Mouse (Mus musculus): ENCODE measurements around the gene Arl14. TPM values are rescaled to one million over a fixed set of nuclear protein-coding genes. Genes with fewer than 3 reads are reported as not detected.
"Not testable (repeated sequence)": the region's sequence is repeated elsewhere in the genome, so short reads cannot be mapped to it uniquely, and the experiment has no call there.

The Arl14 gene
- polyA plus RNA-seq, 1 experiment from 2014 or later, result 1.1 TPM

GRCm38 (mm10) chr3:69239246-69239645 lies 17.0 kb downstream of the Arl14 start:
- Histone ChIP-seq H3K4me3 (no peak overlapping the region), H3K4me1 (no peaks in the 10 kb centered on the region), H3K4me2 (no peak overlapping the region), H3K36me3 (no peaks in the 10 kb centered on the region), H3K27me3 (no peaks in the 10 kb centered on the region), H3K9ac (no peak overlapping the region), H3K27ac (no peak overlapping the region), H3K9me3 (no peaks in the 10 kb centered on the region)
- 75% methylated on average over 5 of the region's 5 CpGs for WGBS
- no peak for ATAC-seq (ENCODE audit: borderline replicate concordance, extremely low read depth, low FRiP score, low TSS enrichment)

DNA sequence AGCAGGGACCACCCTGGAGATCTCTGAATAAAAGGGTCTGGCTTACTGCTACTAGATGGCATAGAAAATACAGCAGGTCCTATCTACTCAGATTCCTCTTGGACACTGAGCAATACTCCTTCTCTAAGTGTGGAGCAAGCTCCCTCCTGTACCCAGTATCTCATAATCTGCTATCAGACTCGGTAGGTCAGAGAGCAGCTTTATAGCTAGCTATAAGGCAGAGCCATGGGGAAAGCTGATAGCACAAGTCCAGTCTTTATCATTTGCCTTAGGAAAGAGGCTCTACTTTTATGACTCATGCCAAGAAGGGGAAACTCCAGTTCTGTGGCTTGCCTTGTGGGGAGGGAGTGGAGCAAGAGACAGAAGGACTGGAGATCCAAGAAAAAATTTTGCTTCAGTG lies 18.8 kb downstream of the Arl14 start:
- H3K4me1 ChIP-seq, result no peaks in the 10 kb centered on the region
- H3K27me3 ChIP-seq, result no peaks in the 10 kb centered on the region
- H3K27ac ChIP-seq, result no peak overlapping the region
- no peak overlapping the region for H3K4me3 ChIP-seq
- no peak overlapping the region for H3K9ac ChIP-seq
- WGBS, result 79% methylated on average over 1 of the region's 1 CpGs
- ATAC-seq (ENCODE audit: borderline replicate concordance, extremely low read depth, low FRiP score, low TSS enrichment), result no peak
- no peaks in the 10 kb centered on the region for H3K36me3 ChIP-seq
- no peak overlapping the region for H3K4me2 ChIP-seq
- H3K9me3 ChIP-seq, result no peaks in the 10 kb centered on the region

DNA sequence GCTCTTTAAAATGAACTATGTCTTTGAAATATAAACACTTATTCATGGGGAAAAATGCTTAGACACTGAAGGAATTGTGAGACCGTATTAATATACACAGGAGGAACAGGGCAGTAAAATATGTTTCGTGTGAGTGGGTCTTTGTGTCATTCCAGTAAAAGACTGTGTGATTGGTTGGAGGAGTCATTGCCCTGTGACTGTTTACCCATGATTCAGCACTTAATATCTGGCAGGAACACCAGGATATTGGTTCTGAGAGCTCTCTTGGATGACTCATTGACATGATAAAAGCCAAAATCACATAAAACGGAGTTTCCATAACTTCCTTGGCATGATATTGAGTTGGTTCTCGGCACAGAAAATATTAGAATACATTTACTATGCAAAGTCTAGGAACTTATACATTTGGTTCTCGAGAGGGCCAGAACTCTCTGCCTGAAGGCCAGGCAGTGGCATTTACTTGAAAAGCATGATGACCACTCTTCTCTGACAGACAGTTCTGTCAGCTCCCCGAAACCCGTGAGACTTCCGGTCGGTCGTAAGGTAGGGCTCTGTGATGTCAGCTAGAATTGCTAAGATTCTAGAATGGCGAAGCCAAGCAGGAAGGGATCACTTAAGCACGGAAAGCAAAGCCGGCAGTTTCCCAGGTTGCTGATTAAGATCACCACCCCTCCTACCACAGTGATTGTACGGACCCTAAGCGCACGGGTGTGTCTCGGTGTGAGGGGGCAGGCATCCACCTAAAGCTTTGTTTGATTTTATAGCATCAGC lies 31.1 kb downstream of the Arl14 start:
- Histone ChIP-seq H3K9me3 (no peaks in the 10 kb centered on the region), H3K27ac (no peak overlapping the region), H3K4me1 (no peaks in the 10 kb centered on the region), H3K4me2 (no peak overlapping the region), H3K36me3 (no peaks in the 10 kb centered on the region), H3K9ac (no peak overlapping the region), H3K4me3 (no peak overlapping the region), H3K27me3 (no peaks in the 10 kb centered on the region)
- 75% methylated on average over 17 of the region's 17 CpGs for WGBS
- no peak; the same call in 1 of the 2 replicates for ATAC-seq (ENCODE audit: borderline replicate concordance, extremely low read depth, low FRiP score, low TSS enrichment)

DNA sequence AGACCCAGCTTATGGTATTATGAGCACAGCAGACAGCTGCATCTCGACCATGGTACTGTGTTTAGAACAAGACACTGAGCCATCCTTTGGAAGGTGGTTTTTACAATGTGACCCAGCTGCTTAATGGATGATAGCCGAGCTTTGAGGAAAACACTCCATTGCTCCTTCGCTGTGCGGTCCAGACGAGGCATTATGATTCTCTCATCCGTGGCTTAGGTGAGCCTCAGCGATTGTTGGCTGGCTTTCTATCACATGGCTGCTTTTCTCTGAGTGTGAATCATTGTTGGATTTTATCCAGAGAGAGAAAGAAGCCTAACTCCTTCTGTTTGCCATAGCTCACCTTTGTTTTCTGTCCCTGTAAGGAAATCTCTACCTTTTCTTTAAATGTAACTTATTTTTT lies 32.5 kb downstream of the Arl14 start:
- Histone ChIP-seq H3K4me2 (no peak overlapping the region), H3K27ac (no peak overlapping the region), H3K9ac (no peak overlapping the region), H3K27me3 (no peaks in the 10 kb centered on the region), H3K36me3 (no peaks in the 10 kb centered on the region), H3K4me1 (no peaks in the 10 kb centered on the region), H3K4me3 (no peak overlapping the region), H3K9me3 (no peaks in the 10 kb centered on the region)
- ATAC-seq (ENCODE audit: borderline replicate concordance, extremely low read depth, low FRiP score, low TSS enrichment), result no peak
- 72% methylated on average over 7 of the region's 7 CpGs for WGBS

- 4% methylated on average over 2 of the region's 2 CpGs for WGBS
- Histone ChIP-seq H3K36me3 (no peaks in the 10 kb centered on the region), H3K4me3 (no peak overlapping the region), H3K27ac (no peak overlapping the region), H3K4me2 (no peak overlapping the region), H3K27me3 (no peaks in the 10 kb centered on the region), H3K9me3 (no peaks in the 10 kb centered on the region), H3K9ac (no peak overlapping the region), H3K4me1 (no peaks in the 10 kb centered on the region)
- ATAC-seq (ENCODE audit: borderline replicate concordance, extremely low read depth, low FRiP score, low TSS enrichment), result no peak
Measured at GRCm38 (mm10) chr3:69257049-69257699, 35.0 kb downstream of the Arl14 start.

GRCm38 (mm10) chr3:69263010-69263643 lies 40.9 kb downstream of the Arl14 start:
- ATAC-seq (ENCODE audit: borderline replicate concordance, extremely low read depth, low FRiP score, low TSS enrichment), result no peak
- Histone ChIP-seq H3K27ac (no peak overlapping the region), H3K9me3 (no peaks in the 10 kb centered on the region), H3K36me3 (no peaks in the 10 kb centered on the region), H3K4me1 (no peaks in the 10 kb centered on the region), H3K27me3 (no peaks in the 10 kb centered on the region), H3K9ac (no peak overlapping the region), H3K4me2 (no peak overlapping the region), H3K4me3 (no peak overlapping the region)
- WGBS, result 73% methylated on average over 7 of the region's 7 CpGs

DNA sequence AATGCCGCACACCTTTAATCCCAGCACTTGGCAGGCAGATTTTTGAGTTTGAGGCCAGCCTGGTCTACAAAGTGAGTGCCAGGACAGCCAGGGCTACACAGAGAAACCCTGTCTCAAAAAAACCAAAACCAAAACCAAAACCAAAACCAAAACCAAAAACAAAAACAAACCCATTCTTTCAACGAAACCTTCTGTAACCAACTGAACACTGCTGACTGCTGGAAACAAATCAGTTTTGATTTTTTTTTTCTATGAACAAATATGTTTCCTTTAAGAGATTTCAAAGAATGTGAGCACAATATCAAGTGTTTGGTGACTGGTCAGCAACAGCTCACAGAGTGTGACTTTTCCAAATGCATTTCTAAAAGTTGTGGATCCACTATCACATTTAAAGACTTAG lies 42.1 kb downstream of the Arl14 start:
- not testable (repeated sequence) for H3K4me2 ChIP-seq; ATAC-seq (ENCODE audit: borderline replicate concordance, extremely low read depth, low FRiP score, low TSS enrichment); H3K36me3 ChIP-seq; H3K27ac ChIP-seq; H3K4me1 ChIP-seq; H3K27me3 ChIP-seq; H3K9ac ChIP-seq; H3K9me3 ChIP-seq; H3K4me3 ChIP-seq
- WGBS, result 68% methylated on average over 2 of the region's 2 CpGs

DNA sequence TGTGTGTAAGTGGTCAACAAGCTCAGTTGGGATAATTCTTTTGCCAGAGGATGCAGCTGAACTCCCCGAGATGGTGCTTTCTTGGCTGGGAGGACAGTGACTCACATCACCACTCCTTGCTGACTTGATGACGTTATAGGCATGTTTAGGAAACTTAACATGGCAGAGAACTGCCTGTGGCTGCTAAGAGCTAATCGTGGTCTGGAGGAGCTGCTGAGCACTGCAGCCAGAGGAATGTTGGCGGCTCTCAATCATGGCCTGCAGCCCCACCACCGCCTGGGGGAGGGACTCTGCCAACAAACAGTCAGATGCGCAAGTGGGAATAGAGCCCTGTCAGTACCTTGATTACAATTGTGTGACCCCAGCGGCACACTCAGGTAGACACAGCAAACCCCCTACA lies 49.6 kb downstream of the Arl14 start:
- no peak overlapping the region for H3K27ac ChIP-seq
- no peak overlapping the region for H3K4me3 ChIP-seq
- H3K4me1 ChIP-seq, result no peaks in the 10 kb centered on the region
- ATAC-seq (ENCODE audit: borderline replicate concordance, extremely low read depth, low FRiP score, low TSS enrichment), result no peak
- no peak overlapping the region for H3K4me2 ChIP-seq
- H3K36me3 ChIP-seq, result no peaks in the 10 kb centered on the region
- 50% methylated on average over 7 of the region's 7 CpGs for WGBS
- no peaks in the 10 kb centered on the region for H3K9me3 ChIP-seq
- H3K9ac ChIP-seq, result no peak overlapping the region
- no peaks in the 10 kb centered on the region for H3K27me3 ChIP-seq

Other genes starting within 250 kb of the Arl14 start
- 15.5 and 18.9 TPM in 2 replicates for gene Ift80, start 217.8 kb upstream of the Arl14 start, polyA plus RNA-seq (2015; fragmentation: Nextera tagmentation; extraction: Ambion mirVana)
- 213 and 230 TPM in 2 replicates for gene Smc4, start 217.7 kb upstream of the Arl14 start, polyA plus RNA-seq (2015; fragmentation: Nextera tagmentation; extraction: Ambion mirVana)
- gene Trim59, start 177.7 kb upstream of the Arl14 start, polyA plus RNA-seq (2015; fragmentation: Nextera tagmentation; extraction: Ambion mirVana), result 125 and 128 TPM in 2 replicates
- gene Kpna4, start 95.3 kb upstream of the Arl14 start, polyA plus RNA-seq (2015; fragmentation: Nextera tagmentation; extraction: Ambion mirVana), result 33.1 and 35.1 TPM in 2 replicates
- gene Ppm1l, start 94.4 kb downstream of the Arl14 start, polyA plus RNA-seq (2015; fragmentation: Nextera tagmentation; extraction: Ambion mirVana), result 5.9 and 6.9 TPM in 2 replicates

Data from lung, embryonic 15.5 days (tissue).